Mouse (Mus musculus) heart, adult 2 months (tissue): ENCODE measurements around the gene Gpr1.

ENCODE experiments used
- CTCF ChIP-seq: fragments of 200-600 bp; IDR thresholded peaks from 2 replicates; pipeline ENCODE4 v1.8.1; 2022; ENCODE audit warnings: antibody characterized with exemption, mild to moderate bottlenecking, moderate library complexity
- EP300 ChIP-seq: fragments of 200-500 bp; IDR thresholded peaks from 2 replicates; pipeline ENCODE4 v1.6.1; 2011; ENCODE audit warnings: low read depth, low read length, control low read depth; ENCODE audit not compliant: insufficient read depth

DNA sequence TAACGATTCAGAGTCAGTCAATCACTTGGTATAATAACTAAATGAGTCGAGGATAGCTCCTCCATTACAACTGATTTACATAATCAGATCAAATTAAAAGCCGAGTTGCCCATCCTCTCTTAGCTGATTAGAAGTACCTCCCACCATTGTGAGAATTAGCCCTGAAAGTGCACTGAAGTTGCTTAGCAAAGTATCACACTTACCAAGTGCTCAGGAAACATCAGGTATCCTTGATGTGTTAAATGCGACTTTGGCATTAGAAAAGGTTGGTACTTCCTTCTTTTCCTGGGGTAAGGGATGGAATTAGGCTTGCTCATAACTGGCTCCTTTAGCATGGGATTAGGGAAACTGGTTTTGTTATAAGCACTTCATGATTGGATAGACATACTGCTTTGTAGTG lies 29.5 kb upstream of the Gpr1 start:
- no peak for TF ChIP-seq CTCF
- TF ChIP-seq EP300 = no peak
